Mouse (Mus musculus): Measurements from ENCODE around the gene Mical3. TPM values are rescaled to one million over a fixed set of nuclear protein-coding genes. Genes with fewer than 3 reads are reported as not detected.

Gene Mical3
- polyA plus RNA-seq, 1 experiment from 2014 or later: 25.0 TPM

DNA sequence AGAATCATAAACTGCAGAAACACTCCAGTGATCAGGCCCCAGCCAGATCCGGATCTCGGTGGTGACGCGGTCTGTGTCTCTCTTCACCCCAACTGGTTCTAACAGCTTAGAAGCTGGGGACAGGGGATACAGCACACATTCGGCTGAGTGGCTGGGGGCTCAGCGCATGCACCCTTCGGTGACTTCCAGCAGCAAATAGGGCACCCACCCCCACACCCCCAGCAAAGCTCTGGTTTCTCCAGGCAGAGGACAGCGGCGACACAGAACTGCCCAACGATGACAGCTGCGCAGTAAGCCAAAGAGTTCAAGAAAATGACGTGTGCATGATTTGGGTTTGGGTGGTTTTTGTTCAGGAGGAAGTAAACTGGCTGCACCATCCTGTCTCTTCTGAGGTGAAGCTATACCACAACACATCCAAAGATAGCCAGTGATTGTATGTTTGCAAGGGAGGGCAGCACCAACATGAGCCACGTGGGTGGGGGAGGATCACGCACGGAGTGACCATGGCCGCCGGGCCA lies 67.8 kb downstream of the Mical3 start:
- 83% methylated on average over 17 of the region's 17 CpGs for WGBS
- H3K27ac ChIP-seq: 0 out of 2 replicates have a peak overlapping the region, but pooled peaks have one; percentile 80
- H3K36me3 ChIP-seq: no peaks in the 10 kb centered on the region
- ATAC-seq (replicated peaks; ENCODE audit: insufficient number of reproducible peaks, insufficient read depth, low FRiP score, low read depth): no peak
- H3K9me3 ChIP-seq (replicated peaks): no peaks in the 10 kb centered on the region
- H3K4me2 ChIP-seq: no peak overlapping the region
- no peak overlapping the region for H3K9ac ChIP-seq
- no peak overlapping the region for H3K4me3 ChIP-seq
- H3K4me1 ChIP-seq (replicated peaks): peaks cover 61% of the 10 kb centered on the region
- no peaks in the 10 kb centered on the region for H3K27me3 ChIP-seq

GRCm38 (mm10) chr6:121058039-121058438 lies 72.8 kb downstream of the Mical3 start:
- peaks cover 58% of the 10 kb centered on the region for H3K4me1 ChIP-seq (replicated peaks)
- no peak overlapping the region for H3K4me2 ChIP-seq
- no peaks in the 10 kb centered on the region for H3K27me3 ChIP-seq
- H3K9ac ChIP-seq: no peak overlapping the region
- H3K9me3 ChIP-seq (replicated peaks): no peaks in the 10 kb centered on the region
- no peak overlapping the region for H3K27ac ChIP-seq
- no peak for ATAC-seq (replicated peaks; ENCODE audit: insufficient number of reproducible peaks, insufficient read depth, low FRiP score, low read depth)
- H3K4me3 ChIP-seq: no peak overlapping the region
- 87% methylated on average over 2 of the region's 2 CpGs for whole genome bisulfite sequencing
- no peaks in the 10 kb centered on the region for H3K36me3 ChIP-seq

- Histone ChIP-seq H3K27me3 (no peaks in the 10 kb centered on the region), H3K9ac (no peak overlapping the region), H3K27ac (peak overlapping the region; percentile 35; the same call in 1 of the 2 replicates)
Observed at GRCm38 (mm10) chr6:121057181-121057956, 73.4 kb downstream of the Mical3 start.

DNA sequence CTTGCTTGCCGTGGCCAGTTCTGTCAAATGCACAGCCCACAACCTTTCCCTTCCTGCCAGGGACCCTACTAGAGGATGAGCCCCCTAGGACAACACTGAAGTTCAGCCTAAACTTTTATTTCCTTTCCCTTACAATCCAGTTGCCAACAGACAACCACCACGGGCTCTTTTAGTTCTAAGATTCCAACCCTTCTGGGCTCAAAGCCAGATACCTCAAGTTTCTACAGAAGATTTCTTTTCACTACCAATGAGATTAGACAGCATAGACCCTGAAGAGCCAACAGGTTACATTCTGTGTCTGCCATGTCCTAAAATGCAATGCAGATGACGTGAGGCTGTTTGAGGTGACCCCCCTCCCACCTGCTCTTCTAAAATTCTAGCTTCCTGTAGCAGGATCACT lies 75.3 kb downstream of the Mical3 start:
- Histone ChIP-seq H3K4me1 (replicated peaks) (peaks cover 68% of the 10 kb centered on the region), H3K4me3 (no peak overlapping the region), H3K4me2 (no peak overlapping the region), H3K9ac (no peak overlapping the region), H3K36me3 (no peaks in the 10 kb centered on the region), H3K27me3 (no peaks in the 10 kb centered on the region), H3K27ac (peak overlapping the region; percentile 20), H3K9me3 (replicated peaks) (no peaks in the 10 kb centered on the region)
- 26% methylated on average over 3 of the region's 3 CpGs for WGBS
- ATAC-seq (replicated peaks; ENCODE audit: insufficient number of reproducible peaks, insufficient read depth, low FRiP score, low read depth): no peak

More at GRCm38 (mm10) chr6:121057181-121057956, 73.4 kb downstream of the Mical3 start:
- Histone ChIP-seq H3K4me1 (replicated peaks) (peaks cover 60% of the 10 kb centered on the region), H3K36me3 (no peaks in the 10 kb centered on the region), H3K9me3 (replicated peaks) (no peaks in the 10 kb centered on the region), H3K4me3 (no peak overlapping the region), H3K4me2 (no peak overlapping the region)
- no peak for ATAC-seq (replicated peaks; ENCODE audit: insufficient number of reproducible peaks, insufficient read depth, low FRiP score, low read depth)
- 74% methylated on average over 22 of the region's 22 CpGs for WGBS

GRCm38 (mm10) chr6:121054908-121055307 lies 75.9 kb downstream of the Mical3 start:
- WGBS: 89% methylated on average over 9 of the region's 9 CpGs
- peak overlapping the region; percentile 81 for H3K27ac ChIP-seq
- peaks cover 74% of the 10 kb centered on the region for H3K4me1 ChIP-seq (replicated peaks)
- no peaks in the 10 kb centered on the region for H3K9me3 ChIP-seq (replicated peaks)
- no peaks in the 10 kb centered on the region for H3K27me3 ChIP-seq
- H3K36me3 ChIP-seq: no peaks in the 10 kb centered on the region
- no peak overlapping the region for H3K9ac ChIP-seq
- ATAC-seq (replicated peaks; ENCODE audit: insufficient number of reproducible peaks, insufficient read depth, low FRiP score, low read depth): no peak
- H3K4me3 ChIP-seq: no peak overlapping the region
- no peak overlapping the region for H3K4me2 ChIP-seq

DNA sequence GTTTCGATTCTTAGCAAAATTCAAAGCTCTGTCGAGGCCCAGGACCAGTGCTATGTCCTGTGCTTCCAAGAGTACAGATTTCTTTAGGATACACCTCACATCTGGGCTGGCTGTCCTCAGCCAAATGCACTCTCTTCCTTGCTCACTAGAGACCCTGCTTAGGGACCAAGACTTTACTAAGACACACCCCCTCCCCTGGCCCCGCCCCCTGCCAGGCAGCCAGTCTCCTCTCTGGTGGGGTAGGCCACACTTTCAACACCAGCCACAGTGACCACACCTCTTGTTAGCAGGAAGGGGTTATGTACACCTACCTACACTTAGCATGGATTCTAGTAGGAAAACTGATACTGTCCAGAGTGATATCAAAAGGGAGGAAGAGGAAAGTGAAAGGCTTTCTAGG lies 76.5 kb downstream of the Mical3 start:
- no peak overlapping the region for H3K4me2 ChIP-seq
- H3K9ac ChIP-seq: no peak overlapping the region

GRCm38 (mm10) chr6:121053585-121054112 lies 77.2 kb downstream of the Mical3 start:
- WGBS: 31% methylated on average over 7 of the region's 7 CpGs
- H3K36me3 ChIP-seq: no peaks in the 10 kb centered on the region
- H3K4me2 ChIP-seq: peak overlapping the region; percentile 21
- peaks cover 84% of the 10 kb centered on the region for H3K4me1 ChIP-seq (replicated peaks)
- H3K4me3 ChIP-seq: no peak overlapping the region
- ATAC-seq (replicated peaks; ENCODE audit: insufficient number of reproducible peaks, insufficient read depth, low FRiP score, low read depth): peak; percentile 75
- H3K9me3 ChIP-seq (replicated peaks): no peaks in the 10 kb centered on the region
- H3K27me3 ChIP-seq: no peaks in the 10 kb centered on the region
- H3K27ac ChIP-seq: peak overlapping the region; percentile 81
- H3K9ac ChIP-seq: no peak overlapping the region

More for the DNA sequence above, 76.5 kb downstream of the Mical3 start:
- peaks cover 80% of the 10 kb centered on the region for H3K4me1 ChIP-seq (replicated peaks)
- no peaks in the 10 kb centered on the region for H3K9me3 ChIP-seq (replicated peaks)
- ATAC-seq (replicated peaks; ENCODE audit: insufficient number of reproducible peaks, insufficient read depth, low FRiP score, low read depth): 0 out of 2 replicates have a peak, but pooled peaks have one; percentile 21
- peak overlapping the region; percentile 81 for H3K27ac ChIP-seq
- WGBS: 68% methylated on average over 3 of the region's 3 CpGs
- no peaks in the 10 kb centered on the region for H3K27me3 ChIP-seq
- H3K36me3 ChIP-seq: no peaks in the 10 kb centered on the region
- H3K4me3 ChIP-seq: no peak overlapping the region

- Histone ChIP-seq H3K27me3 (no peaks in the 10 kb centered on the region), H3K9me3 (replicated peaks) (no peaks in the 10 kb centered on the region), H3K4me3 (no peak overlapping the region), H3K36me3 (no peaks in the 10 kb centered on the region), H3K4me1 (replicated peaks) (peaks cover 86% of the 10 kb centered on the region), H3K27ac (0 out of 2 replicates have a peak overlapping the region, but pooled peaks have one; percentile 24), H3K9ac (no peak overlapping the region), H3K4me2 (no peak overlapping the region)
- no peak for ATAC-seq (replicated peaks; ENCODE audit: insufficient number of reproducible peaks, insufficient read depth, low FRiP score, low read depth)
- WGBS: 75% methylated on average over 13 of the region's 13 CpGs
Observed at GRCm38 (mm10) chr6:121051972-121052629, 78.7 kb downstream of the Mical3 start.

DNA sequence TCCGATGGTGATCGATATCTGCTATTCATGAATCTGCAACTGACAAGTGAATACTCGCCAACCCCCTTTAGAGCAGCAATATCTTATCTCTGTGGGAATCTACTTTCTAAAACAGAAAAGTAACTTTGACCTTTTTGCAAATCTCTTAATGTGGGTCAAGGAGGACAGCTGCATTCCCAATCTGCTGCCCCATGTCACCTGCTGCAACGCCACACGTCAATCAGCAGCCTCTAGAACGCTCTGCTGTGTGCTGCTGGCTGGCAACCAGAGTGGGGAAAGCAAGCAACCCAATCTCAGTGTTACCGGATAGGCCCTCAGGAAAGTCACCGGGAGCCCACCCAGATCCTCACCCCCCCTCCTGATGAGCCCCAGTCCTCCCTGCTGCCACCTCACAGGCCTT lies 79.4 kb downstream of the Mical3 start:
- no peak for ATAC-seq (replicated peaks; ENCODE audit: insufficient number of reproducible peaks, insufficient read depth, low FRiP score, low read depth)
- Histone ChIP-seq H3K27ac (0 out of 2 replicates have a peak overlapping the region, but pooled peaks have one; percentile 12), H3K36me3 (no peaks in the 10 kb centered on the region), H3K9ac (no peak overlapping the region), H3K4me3 (no peak overlapping the region), H3K4me1 (replicated peaks) (peaks cover 84% of the 10 kb centered on the region), H3K27me3 (no peaks in the 10 kb centered on the region), H3K9me3 (replicated peaks) (no peaks in the 10 kb centered on the region), H3K4me2 (no peak overlapping the region)
- WGBS: 50% methylated on average over 8 of the region's 8 CpGs

- 79% methylated on average over 8 of the region's 8 CpGs for WGBS
- H3K4me3 ChIP-seq: no peak overlapping the region
- no peaks in the 10 kb centered on the region for H3K36me3 ChIP-seq
- H3K27me3 ChIP-seq: no peaks in the 10 kb centered on the region
- peaks cover 75% of the 10 kb centered on the region for H3K4me1 ChIP-seq (replicated peaks)
- no peak overlapping the region for H3K9ac ChIP-seq
- no peak overlapping the region for H3K4me2 ChIP-seq
- H3K9me3 ChIP-seq (replicated peaks): no peaks in the 10 kb centered on the region
- ATAC-seq (replicated peaks; ENCODE audit: insufficient number of reproducible peaks, insufficient read depth, low FRiP score, low read depth): no peak
- no peak overlapping the region for H3K27ac ChIP-seq
Observed at GRCm38 (mm10) chr6:121048696-121049095, 82.1 kb downstream of the Mical3 start.

DNA sequence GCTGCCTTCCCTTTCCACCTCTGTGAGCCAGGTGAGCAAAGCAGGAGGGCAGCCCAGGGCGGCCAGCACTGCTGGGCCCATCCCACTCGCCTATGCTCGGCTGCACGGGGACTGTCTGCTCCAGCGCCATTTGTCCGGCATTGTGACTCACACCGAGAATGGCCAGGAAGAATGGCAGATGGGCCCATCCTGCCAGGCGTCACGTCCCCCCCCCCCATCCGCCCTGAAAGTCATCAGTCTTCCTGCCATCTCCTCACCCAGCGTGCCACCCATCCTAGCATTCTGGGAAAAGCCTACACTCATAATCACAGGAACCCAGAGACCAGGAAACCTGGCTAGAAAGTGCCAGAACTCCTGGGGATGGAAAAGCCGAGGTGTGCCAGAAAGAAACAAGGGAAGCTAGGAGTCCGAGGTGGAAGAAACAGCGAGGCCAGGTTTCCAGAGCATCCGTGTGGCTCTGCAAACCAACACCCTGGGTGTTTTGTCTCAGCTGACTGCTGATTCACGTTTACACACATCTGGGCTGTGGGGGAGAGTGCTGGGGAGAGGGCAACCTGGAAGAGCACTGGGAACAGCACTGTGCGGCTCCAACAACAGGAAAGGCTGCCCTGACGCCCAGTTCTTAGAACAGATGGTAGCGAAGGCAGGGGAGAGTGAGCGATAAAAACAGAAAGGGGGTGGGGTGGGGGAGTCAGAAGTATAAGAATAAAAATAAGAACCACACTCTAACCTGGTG lies 85.3 kb downstream of the Mical3 start:
- no peak for ATAC-seq (replicated peaks; ENCODE audit: insufficient number of reproducible peaks, insufficient read depth, low FRiP score, low read depth)
- Histone ChIP-seq H3K9ac (no peak overlapping the region), H3K4me1 (replicated peaks) (peaks cover 46% of the 10 kb centered on the region), H3K4me2 (no peak overlapping the region), H3K27ac (peak overlapping the region; percentile 29; the same call in 1 of the 2 replicates), H3K27me3 (no peaks in the 10 kb centered on the region), H3K4me3 (no peak overlapping the region), H3K36me3 (peaks cover 17% of the 10 kb centered on the region), H3K9me3 (replicated peaks) (no peaks in the 10 kb centered on the region)
- WGBS: 64% methylated on average over 20 of the region's 20 CpGs
